Mouse (Mus musculus) layer of hippocampus, postnatal 14 days (tissue): Measurements from ENCODE around the gene Kcna2. TPM values are rescaled to one million over a fixed set of nuclear protein-coding genes. Genes with fewer than 3 reads are reported as not detected.
A peak's percentile ranks its signal among the peaks of the same experiment; 100 is the strongest.

ENCODE experiments used
- DNase-seq, 2 experiments: peaks; one replicate each; pipeline ENCODE4 v3.0.0; 2021 to 2022; ENCODE audit warnings: low spot score in 2 of 2, mixed read lengths in 1 of 2
- total RNA-seq, 2 experiments: library from RNA; stranded (reverse); gene quantifications; 2 replicates each; pipeline ENCODE4 v1.2.3; 2021

The Kcna2 gene
- total RNA-seq, 2 experiments from 2014 or later = 76.1 to 82.3 TPM

- DNase-seq = peak in 1 of 2 experiments; percentile 45
These were observed 475 bp downstream of the Kcna2 start for GRCm38 (mm10) chr3:107101456-107101786.

DNA sequence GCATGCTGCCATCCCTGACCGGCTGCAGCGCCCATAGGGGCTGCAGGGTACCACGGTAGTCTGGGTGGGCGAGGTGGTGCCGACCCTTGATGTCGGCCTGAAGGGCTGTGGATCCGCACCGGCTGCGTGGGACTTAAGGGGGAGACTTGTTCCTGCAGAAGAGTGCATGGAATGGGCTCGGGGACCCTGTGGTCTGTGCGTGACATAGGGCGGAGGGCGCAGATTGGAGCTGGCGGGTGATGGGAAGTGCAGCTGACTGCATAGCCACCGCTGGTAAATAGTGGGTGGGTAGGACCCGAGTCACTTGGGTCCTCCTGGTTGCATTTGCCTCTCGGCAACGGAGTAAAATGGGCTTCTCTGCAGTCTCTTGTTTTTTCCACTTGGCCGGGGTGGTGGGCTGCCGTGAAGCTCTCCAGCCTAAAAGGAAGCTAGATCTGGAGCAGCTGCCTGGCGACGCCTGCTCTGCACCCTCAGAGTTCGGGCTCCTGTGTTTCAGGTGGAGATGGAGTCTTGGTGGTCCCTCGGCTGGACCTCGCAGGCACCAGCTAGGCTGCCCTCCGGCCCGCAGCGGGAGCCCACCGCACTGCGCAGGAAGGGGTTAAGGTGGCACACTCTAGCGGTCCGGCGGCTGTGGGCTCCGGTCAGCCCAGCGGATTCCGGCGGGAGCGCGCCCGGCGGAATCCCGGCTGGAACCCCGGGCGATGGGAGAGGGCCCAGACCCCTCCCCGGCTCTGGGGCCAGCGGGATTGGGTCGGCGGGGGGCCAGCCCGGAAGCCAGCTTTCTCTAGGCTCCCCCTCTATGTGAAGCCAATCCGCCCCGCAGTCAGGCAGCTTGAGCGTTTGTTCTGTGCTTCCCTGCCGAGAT, 1.1 kb downstream of the Kcna2 start:
- peak; percentile 79 to 85 for DNase-seq

GRCm38 (mm10) chr3:107103041-107103440, 2.1 kb downstream of the Kcna2 start:
- no peak for DNase-seq

- no peak for DNase-seq
These were observed 2.5 kb downstream of the Kcna2 start for GRCm38 (mm10) chr3:107103462-107103861.

- no peak for DNase-seq
These were observed 5.0 kb downstream of the Kcna2 start for GRCm38 (mm10) chr3:107105986-107106385.

- no peak for DNase-seq
These were observed 11.6 kb downstream of the Kcna2 start for GRCm38 (mm10) chr3:107112498-107112897.

DNA sequence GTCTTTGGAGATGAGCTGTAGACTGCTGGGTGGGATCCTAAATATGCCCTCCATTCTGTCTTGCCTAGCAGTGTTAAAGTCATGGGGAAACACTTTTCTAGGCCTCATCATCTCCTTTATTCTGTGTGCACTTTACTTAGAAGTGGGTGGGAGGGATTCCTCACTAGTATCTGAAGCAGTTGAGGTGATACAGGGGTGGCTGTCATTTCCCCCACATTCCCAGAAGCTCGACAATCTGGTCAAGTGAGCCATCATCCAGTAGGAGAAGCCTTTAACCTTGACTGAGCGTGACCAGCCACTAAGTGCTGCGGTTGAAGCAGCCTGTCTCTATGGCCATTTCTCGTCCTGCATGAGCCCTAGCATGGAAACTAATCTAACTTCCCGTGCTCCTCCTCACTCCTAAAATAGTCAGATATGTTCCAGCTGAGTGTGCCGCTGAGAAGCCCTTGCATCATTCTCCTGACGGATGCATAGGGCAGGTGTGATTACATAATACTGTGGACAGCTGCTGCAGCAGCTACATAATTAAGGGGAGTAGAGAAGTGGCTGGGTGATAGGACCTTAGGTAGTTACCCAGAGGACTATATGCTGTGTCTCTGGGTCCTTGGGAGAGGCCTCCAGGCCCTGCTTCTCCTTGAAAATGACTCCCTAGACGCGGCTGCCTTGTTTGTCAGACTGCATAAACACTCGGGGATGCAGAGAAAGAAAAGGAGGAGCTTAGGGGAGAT, 12.2 kb downstream of the Kcna2 start:
- DNase-seq = no peak

DNA sequence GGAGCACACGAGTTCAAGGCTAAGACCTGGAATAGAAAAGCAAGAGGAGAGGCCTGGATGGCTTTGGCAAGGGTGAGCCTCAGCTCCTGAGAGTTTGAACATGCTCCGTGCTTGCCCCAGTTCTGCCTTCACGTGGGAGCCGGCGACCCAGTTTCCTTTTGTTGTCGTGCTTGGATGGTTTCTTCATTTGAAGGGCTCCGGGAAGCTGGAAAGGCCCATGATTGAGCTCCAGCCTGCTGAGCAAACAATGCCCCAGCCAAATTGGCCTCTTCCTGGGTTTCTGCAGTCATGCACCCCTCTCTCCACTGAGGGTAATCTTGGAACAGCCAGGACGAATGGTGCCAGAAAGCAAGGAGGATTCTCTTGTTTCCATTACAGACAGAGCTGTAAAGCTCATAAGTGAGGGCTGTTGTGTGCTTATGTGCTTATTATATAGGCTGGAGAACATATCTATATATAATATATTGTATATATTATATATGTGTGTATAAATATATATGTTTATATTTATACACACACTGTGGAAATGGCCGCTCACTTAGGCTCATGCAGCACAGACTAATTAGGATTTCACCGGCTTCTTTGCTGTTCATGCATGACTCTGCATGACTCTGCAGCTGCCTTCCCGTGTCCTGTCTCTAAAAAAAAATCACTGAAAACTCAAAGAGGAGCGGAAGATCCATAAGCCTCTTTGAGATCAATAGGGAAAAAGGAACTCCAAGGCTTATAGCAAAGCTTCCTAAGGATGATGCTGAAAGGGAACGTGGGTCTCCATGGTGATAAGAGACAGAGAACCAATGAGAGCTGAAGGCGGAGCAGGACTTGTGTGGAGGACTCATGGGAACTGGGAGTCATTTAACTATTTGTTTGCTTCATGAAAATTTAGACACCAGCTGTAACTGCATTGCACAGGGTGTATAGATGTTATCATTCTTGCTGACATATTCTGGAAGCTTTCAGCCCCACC, 13.1 kb downstream of the Kcna2 start:
- peak; percentile 59 to 80 for DNase-seq

GRCm38 (mm10) chr3:107114941-107115340, 14.0 kb downstream of the Kcna2 start:
- no peak for DNase-seq

GRCm38 (mm10) chr3:107115746-107116145, 14.8 kb downstream of the Kcna2 start:
- DNase-seq = no peak

DNA sequence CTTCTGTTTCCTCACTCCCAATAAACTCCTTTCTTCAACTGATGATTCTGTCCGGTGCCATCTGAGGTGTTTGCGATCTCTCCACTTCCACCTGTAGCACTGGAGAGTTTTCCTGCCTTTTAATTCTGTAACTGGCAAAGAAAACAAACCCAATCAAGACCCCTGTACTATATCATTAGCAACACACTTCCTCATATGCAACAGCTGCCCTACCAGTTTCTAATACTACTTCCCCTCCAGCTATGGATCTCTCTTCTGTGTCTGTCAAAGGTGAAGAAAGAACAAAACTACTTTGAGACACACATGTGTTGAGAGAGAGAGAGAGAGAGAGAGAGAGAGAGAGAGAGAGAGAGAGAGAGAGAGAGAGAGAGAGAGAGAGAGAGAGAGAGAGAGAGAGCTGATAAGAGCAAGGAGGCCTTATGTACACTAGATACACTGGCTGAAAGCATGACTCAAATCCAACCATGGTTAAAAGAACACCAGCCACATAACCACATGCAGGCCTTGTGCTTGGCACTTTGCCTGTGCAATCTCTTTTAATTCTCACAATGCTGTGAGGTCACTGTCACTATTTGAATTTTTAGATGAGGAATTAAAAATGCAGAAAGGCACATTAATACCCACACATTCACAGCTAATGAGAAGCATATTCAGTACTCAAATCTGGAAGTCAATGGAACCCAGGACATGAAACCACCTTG, 19.1 kb downstream of the Kcna2 start:
- no peak for DNase-seq

DNA sequence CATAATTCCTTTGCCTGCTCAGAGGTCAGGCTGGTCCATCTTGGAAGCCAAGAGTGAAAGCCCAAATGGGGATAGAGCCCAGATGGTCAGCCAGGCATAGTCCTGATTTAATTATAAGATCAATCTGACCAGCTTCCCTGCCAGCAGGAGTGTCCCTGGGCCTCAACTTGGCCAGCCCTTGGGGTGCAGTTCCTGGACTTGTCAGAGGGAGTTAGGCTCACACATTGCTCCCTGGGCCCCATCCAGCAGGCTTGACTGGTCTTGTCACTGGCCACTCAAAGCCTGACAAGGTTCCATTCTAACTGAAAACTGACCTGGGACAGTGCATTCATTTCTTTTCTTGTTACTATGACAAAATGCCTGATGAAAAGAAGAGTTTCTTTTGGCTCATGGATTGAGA, 21.4 kb downstream of the Kcna2 start:
- DNase-seq = no peak

GRCm38 (mm10) chr3:107127667-107128066, 26.7 kb downstream of the Kcna2 start:
- no peak for DNase-seq

DNA sequence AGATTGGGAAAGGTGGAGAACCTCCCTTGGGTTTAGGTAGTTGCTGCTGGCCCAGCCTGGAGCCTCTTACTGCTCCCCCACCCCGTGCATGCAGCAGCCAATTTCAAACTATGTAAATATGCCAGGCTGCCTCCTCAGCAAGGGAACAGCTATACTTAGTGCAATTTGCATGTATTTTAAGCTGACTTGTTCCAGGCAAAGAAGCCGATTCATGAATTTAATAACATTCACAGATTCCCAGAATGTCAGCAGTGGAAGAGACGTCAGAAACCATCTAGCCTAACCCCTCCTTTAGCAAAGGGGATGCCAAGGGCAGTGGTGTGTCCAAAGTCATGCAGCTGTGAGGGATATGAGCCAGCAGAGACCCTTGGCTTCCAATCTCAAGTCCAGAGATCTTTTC, 27.5 kb downstream of the Kcna2 start:
- DNase-seq = peak in 1 of 2 experiments; percentile 62

- DNase-seq = peak in 1 of 2 experiments; percentile 25
These were observed 28.3 kb downstream of the Kcna2 start for GRCm38 (mm10) chr3:107129251-107129650.

DNA sequence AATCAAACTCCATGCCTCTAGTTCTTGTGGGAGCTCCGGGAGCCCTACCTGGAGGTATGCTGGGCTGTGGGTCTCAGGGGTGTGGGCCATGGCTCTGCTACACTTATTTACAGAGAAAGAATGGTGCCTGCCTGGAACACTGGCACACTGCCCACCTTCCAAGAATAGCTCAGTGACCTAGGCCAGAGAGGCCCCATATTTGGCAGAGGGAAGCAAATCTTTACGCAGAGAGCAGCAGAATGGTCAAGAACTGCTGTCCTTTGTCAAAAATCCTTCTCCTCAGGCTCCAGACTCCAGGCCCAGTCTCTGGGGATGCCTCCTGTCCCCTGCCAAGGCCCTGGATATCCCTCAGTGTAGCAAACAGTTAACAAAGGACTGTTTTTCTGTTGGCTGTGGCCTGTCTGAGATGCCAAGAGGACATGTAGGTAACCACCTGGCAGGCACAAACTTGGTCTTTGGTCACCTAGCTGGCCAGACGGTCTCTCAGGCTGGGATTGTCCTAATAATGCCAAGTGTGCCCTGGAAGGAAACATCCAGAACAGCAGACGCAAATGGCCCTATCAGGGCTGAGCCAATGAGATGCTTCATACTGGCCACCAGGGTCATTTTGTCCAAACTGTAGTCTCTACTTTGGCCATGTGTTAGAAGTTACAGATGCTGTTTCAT, 29.8 kb downstream of the Kcna2 start:
- DNase-seq = no peak

DNA sequence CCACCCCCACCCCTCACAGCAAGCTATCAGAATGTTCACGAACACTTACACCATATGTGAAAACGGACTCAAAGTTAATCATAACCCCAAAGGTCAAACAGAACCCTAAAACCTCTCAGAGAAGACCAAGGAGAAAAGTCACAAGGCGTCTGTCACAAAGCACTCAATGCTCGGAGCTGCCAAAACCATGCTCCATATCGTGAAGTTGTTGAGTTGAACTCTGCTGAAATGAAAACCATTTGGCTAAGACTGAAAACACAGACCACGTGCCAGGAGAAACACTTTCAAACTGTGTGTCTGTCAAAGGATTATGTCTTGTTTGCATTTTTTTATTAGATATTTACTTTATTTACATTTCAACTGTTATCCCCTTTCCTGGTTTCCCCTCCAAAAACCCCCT, 30.9 kb downstream of the Kcna2 start:
- DNase-seq = no peak

- no peak for DNase-seq
These were observed 31.7 kb downstream of the Kcna2 start for GRCm38 (mm10) chr3:107132651-107133050.

DNA sequence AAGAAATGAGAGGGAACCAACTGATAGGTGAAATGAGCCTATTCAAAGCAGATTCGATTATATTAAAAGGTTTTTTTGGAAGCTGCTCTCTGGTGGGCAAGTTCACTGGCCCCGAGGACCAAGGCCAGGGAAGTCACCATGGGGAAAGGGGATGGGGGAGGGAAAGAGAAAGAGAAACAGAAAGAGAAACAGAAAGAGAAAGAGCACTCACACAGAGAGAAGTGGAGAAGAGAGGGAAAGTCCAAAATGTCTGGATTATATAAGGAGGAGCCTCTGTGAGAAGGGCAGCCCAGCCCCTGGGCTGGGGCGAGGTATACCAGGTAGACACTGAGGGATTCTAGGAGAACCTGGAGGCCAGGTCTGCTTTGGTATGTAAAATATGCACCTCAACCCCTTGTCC, 33.5 kb downstream of the Kcna2 start:
- no peak for DNase-seq

DNA sequence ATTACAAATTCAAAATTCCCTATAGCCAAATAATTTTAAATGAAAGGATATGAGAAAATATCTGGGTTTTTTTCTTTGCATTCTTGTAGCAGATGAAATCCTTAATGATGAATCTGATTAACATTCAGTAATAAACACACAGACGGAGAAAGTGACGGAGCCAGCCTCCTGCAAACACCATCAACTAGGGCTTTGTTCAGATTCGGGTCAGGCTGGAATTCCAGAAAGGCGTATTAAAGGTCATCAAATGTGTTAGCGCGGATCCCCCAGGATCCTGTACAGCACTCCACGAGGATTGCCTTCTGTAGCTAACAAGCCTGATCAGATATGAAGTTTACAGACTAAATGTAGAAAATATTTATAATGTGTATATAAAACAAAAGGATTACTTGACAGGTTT, 46.2 kb downstream of the Kcna2 start:
- DNase-seq = no peak
